Mouse (Mus musculus): ENCODE measurements at regions not wholly inside any gene's neighbourhood (a gene's known extent, or its start where the extent isn't known, plus 50 kb on each side); places are given as distances from the start of the nearest gene placed in this dataset.

GRCm38 (mm10) chr4:9132982-9133625, 894.3 kb upstream of the Car8 start:
- WGBS = 50% methylated on average over 12 of the region's 12 CpGs
- TF ChIP-seq CTCF (IDR thresholded peaks at IDR 0.05; ENCODE audit: extremely low read depth, insufficient read length, insufficient replicate concordance, low read depth, low read length) (no peak), POLR2A (IDR thresholded peaks at IDR 0.05; ENCODE audit: low read depth, low read length) (no peak)
- no peaks in the 10 kb centered on the region; the same call in 1 of the 2 replicates for H3K4me1 ChIP-seq (ENCODE audit: control insufficient read depth, insufficient read depth, insufficient read length, low read length)
- H3K27me3 ChIP-seq (ENCODE audit: control insufficient read depth, insufficient read depth, low read length) = no peaks in the 10 kb centered on the region
- H3K36me3 ChIP-seq (ENCODE audit: control insufficient read depth, insufficient read depth, low read length) = no peaks in the 10 kb centered on the region
- H3K27ac ChIP-seq (ENCODE audit: insufficient read depth, low read depth, low read length) = peak overlapping the region; percentile 36
- no peak overlapping the region for H3K4me3 ChIP-seq (ENCODE audit: low read depth, low read length)

GRCm38 (mm10) chr4:9132356-9132755, 893.5 kb upstream of the Car8 start:
- WGBS = 80% methylated on average over 6 of the region's 6 CpGs
- no peak for TF ChIP-seq CTCF (IDR thresholded peaks at IDR 0.05; ENCODE audit: extremely low read depth, insufficient read length, insufficient replicate concordance, low read depth, low read length)
- TF ChIP-seq POLR2A (IDR thresholded peaks at IDR 0.05; ENCODE audit: low read depth, low read length) = no peak
- Histone ChIP-seq H3K27ac (ENCODE audit: insufficient read depth, low read depth, low read length) (peak overlapping the region; percentile 47; the same call in 1 of the 2 replicates), H3K4me3 (ENCODE audit: low read depth, low read length) (no peak overlapping the region), H3K36me3 (ENCODE audit: control insufficient read depth, insufficient read depth, low read length) (no peaks in the 10 kb centered on the region), H3K27me3 (ENCODE audit: control insufficient read depth, insufficient read depth, low read length) (no peaks in the 10 kb centered on the region), H3K4me1 (ENCODE audit: control insufficient read depth, insufficient read depth, insufficient read length, low read length) (no peaks in the 10 kb centered on the region; the same call in 1 of the 2 replicates)

- no peaks in the 10 kb centered on the region; the same call in 1 of the 2 replicates for H3K4me1 ChIP-seq (ENCODE audit: control insufficient read depth, insufficient read depth, insufficient read length, low read length)
- 57% methylated on average over 9 of the region's 9 CpGs for WGBS
- H3K27me3 ChIP-seq (ENCODE audit: control insufficient read depth, insufficient read depth, low read length) = no peaks in the 10 kb centered on the region
- H3K4me3 ChIP-seq (ENCODE audit: low read depth, low read length) = no peak overlapping the region
- H3K27ac ChIP-seq (ENCODE audit: insufficient read depth, low read depth, low read length) = peak overlapping the region; percentile 67
- TF ChIP-seq POLR2A (IDR thresholded peaks at IDR 0.05; ENCODE audit: low read depth, low read length) = no peak
- TF ChIP-seq CTCF (IDR thresholded peaks at IDR 0.05; ENCODE audit: extremely low read depth, insufficient read length, insufficient replicate concordance, low read depth, low read length) = no peak
- no peaks in the 10 kb centered on the region for H3K36me3 ChIP-seq (ENCODE audit: control insufficient read depth, insufficient read depth, low read length)
Observed at GRCm38 (mm10) chr4:9131610-9132009, 892.8 kb upstream of the Car8 start.

GRCm38 (mm10) chr4:9125236-9125963, 886.6 kb upstream of the Car8 start:
- WGBS = 32% methylated on average over 11 of the region's 11 CpGs
- peaks cover 7% of the 10 kb centered on the region for H3K4me1 ChIP-seq (ENCODE audit: control insufficient read depth, insufficient read depth, insufficient read length, low read length)
- TF ChIP-seq CTCF (IDR thresholded peaks at IDR 0.05; ENCODE audit: extremely low read depth, insufficient read length, insufficient replicate concordance, low read depth, low read length) = peak; percentile 62; the same call in 1 of the 2 replicates
- TF ChIP-seq POLR2A (IDR thresholded peaks at IDR 0.05; ENCODE audit: low read depth, low read length) = no peak
- H3K27ac ChIP-seq (ENCODE audit: insufficient read depth, low read depth, low read length) = no peak overlapping the region
- H3K4me3 ChIP-seq (ENCODE audit: low read depth, low read length) = no peak overlapping the region
- H3K27me3 ChIP-seq (ENCODE audit: control insufficient read depth, insufficient read depth, low read length) = no peaks in the 10 kb centered on the region
- no peaks in the 10 kb centered on the region for H3K36me3 ChIP-seq (ENCODE audit: control insufficient read depth, insufficient read depth, low read length)

GRCm38 (mm10) chr4:9124586-9125232, 885.9 kb upstream of the Car8 start:
- 76% methylated on average over 4 of the region's 4 CpGs for WGBS
- H3K27ac ChIP-seq (ENCODE audit: insufficient read depth, low read depth, low read length) = peak overlapping the region; percentile 31; the same call in 1 of the 2 replicates
- no peaks in the 10 kb centered on the region for H3K36me3 ChIP-seq (ENCODE audit: control insufficient read depth, insufficient read depth, low read length)
- H3K27me3 ChIP-seq (ENCODE audit: control insufficient read depth, insufficient read depth, low read length) = no peaks in the 10 kb centered on the region
- TF ChIP-seq POLR2A (IDR thresholded peaks at IDR 0.05; ENCODE audit: low read depth, low read length) (no peak), CTCF (IDR thresholded peaks at IDR 0.05; ENCODE audit: extremely low read depth, insufficient read length, insufficient replicate concordance, low read depth, low read length) (no peak)
- H3K4me3 ChIP-seq (ENCODE audit: low read depth, low read length) = no peak overlapping the region
- H3K4me1 ChIP-seq (ENCODE audit: control insufficient read depth, insufficient read depth, insufficient read length, low read length) = peaks cover 7% of the 10 kb centered on the region

- Histone ChIP-seq H3K4me3 (ENCODE audit: low read depth, low read length) (no peak overlapping the region), H3K4me1 (ENCODE audit: control insufficient read depth, insufficient read depth, insufficient read length, low read length) (peaks cover 7% of the 10 kb centered on the region), H3K27me3 (ENCODE audit: control insufficient read depth, insufficient read depth, low read length) (no peaks in the 10 kb centered on the region), H3K27ac (ENCODE audit: insufficient read depth, low read depth, low read length) (peak overlapping the region; percentile 31; the same call in 1 of the 2 replicates), H3K36me3 (ENCODE audit: control insufficient read depth, insufficient read depth, low read length) (no peaks in the 10 kb centered on the region)
- TF ChIP-seq CTCF (IDR thresholded peaks at IDR 0.05; ENCODE audit: extremely low read depth, insufficient read length, insufficient replicate concordance, low read depth, low read length) (no peak), POLR2A (IDR thresholded peaks at IDR 0.05; ENCODE audit: low read depth, low read length) (no peak)
- WGBS = 27% methylated on average over 5 of the region's 5 CpGs
Observed at GRCm38 (mm10) chr4:9124109-9124508, 885.3 kb upstream of the Car8 start.

Data from small intestine, adult 2 months (tissue).